Mouse (Mus musculus) kidney, adult 2 months (tissue): ENCODE data around the gene 4921517D22Rik.

Source experiments
- CTCF ChIP-seq: fragments of 200-500 bp; conservative IDR thresholded peaks from 2 replicates; pipeline ENCODE4 v1.5.1; 2011; ENCODE audit warnings: low read depth, mild to moderate bottlenecking, control low read depth, low read length, moderate library complexity, mixed read lengths; ENCODE audit not compliant: insufficient read depth, insufficient read length
- POLR2A ChIP-seq: fragments of 200-500 bp; IDR thresholded peaks from one replicate; pipeline ENCODE4 v1.6.1; 2011; ENCODE audit warnings: low read depth, low read length, control low read depth

DNA sequence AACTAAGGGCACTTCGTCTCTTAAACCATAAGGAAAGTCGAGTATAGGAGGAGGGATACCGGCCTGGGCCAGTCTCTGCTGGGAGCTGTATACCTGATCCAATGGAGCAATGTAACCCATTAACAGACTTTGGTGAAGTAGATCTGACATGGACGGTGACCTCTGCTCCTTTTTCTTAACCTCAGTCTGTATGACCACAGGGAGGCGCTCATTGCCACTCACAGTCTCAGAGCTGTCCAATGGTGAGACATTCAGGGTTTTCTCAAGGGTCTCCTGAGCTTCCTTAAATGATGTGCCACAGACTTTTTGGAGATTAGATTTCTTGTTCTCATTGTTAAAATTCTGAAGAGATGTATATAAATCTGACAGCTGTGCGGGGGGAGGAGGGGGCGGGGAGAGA lies 3.3 kb downstream of the 4921517D22Rik start:
- TF ChIP-seq CTCF (no peak), POLR2A (no peak)
